8 mouse cellular contexts compared by ENCODE assay signal in genomic region chr2:122302574-122303241, GRCm38 (mm10). TPM values are rescaled to one million over a fixed set of nuclear protein-coding genes. Genes with fewer than 3 reads are reported as not detected.
A peak's percentile ranks its signal among the peaks of the same experiment; 100 is the strongest.
DNase-seq lines count a peak whose midpoint lies in the region; ATAC-seq and TF ChIP-seq lines count a peak whose summit lies in the region.

No protein-coding gene starts in this region.

- 9% methylated on average over 9 of the region's 9 CpGs for WGBS in bone marrow, adult 2 months
- WGBS in embryonic facial prominence, embryonic 14.5 days: 13% methylated on average over 9 of the region's 9 CpGs
- 12% methylated on average over 9 of the region's 9 CpGs for WGBS in hindbrain, postnatal 0 days
- 14% methylated on average over 9 of the region's 9 CpGs for WGBS in midbrain, embryonic 16.5 days

- no peak overlapping the region for H3K9ac ChIP-seq in embryonic facial prominence, embryonic 14.5 days (ENCODE audit: low read depth, low read length)
- no peak overlapping the region for H3K9ac ChIP-seq in hindbrain, postnatal 0 days (replicated peaks; ENCODE audit: low read length)
- H3K9ac ChIP-seq in midbrain, embryonic 16.5 days (ENCODE audit: low read depth, low read length): no peak overlapping the region

- no peak for ATAC-seq in embryonic facial prominence, embryonic 14.5 days (ENCODE audit: low read depth)
- ATAC-seq in hindbrain, postnatal 0 days: peak; percentile 57; the same call in 1 of the 2 replicates
- peak; percentile 66; the same call in 1 of the 2 replicates for ATAC-seq in midbrain, embryonic 16.5 days

- intact Hi-C loops in left cerebral cortex, postnatal 25 days (cut with DNase I): loop anchor here (1.0 to 5.0 kb wide), 2 partner anchors 75 to 108 kb away; no protein-coding TSS in a partner anchor

- H3K27me3 ChIP-seq in embryonic facial prominence, embryonic 14.5 days (replicated peaks; ENCODE audit: control insufficient read depth, insufficient read depth, low read length): peaks cover 84% of the 10 kb centered on the region
- peaks cover 26% of the 10 kb centered on the region for H3K27me3 ChIP-seq in hindbrain, postnatal 0 days (ENCODE audit: insufficient read depth, low read length)
- H3K27me3 ChIP-seq in midbrain, embryonic 16.5 days (ENCODE audit: control insufficient read depth, insufficient read depth, low read depth, low read length): peaks cover 35% of the 10 kb centered on the region
- peaks cover 2% of the 10 kb centered on the region; the same call in 1 of the 2 replicates for H3K27me3 ChIP-seq in splenic B cell, adult 2 months (ENCODE audit: control insufficient read depth, insufficient read depth, low read length, poor library complexity, severe bottlenecking)

- no peak overlapping the region for H3K4me3 ChIP-seq in bone marrow, adult 2 months (replicated peaks; ENCODE audit: control insufficient read depth, low read depth, low read length)
- H3K4me3 ChIP-seq in embryonic facial prominence, embryonic 14.5 days (ENCODE audit: low read depth, low read length): no peak overlapping the region
- H3K4me3 ChIP-seq in hindbrain, postnatal 0 days (ENCODE audit: low read length): peak overlapping the region; percentile 43; the same call in 1 of the 2 replicates
- no peak overlapping the region for H3K4me3 ChIP-seq in midbrain, embryonic 16.5 days (ENCODE audit: low read depth, low read length)

- no peak for TF ChIP-seq POLR2A in bone marrow, adult 2 months (IDR thresholded peaks at IDR 0.05; ENCODE audit: borderline replicate concordance, control insufficient read depth, low read depth, low read length)

- H3K4me2 ChIP-seq in embryonic facial prominence, embryonic 14.5 days (ENCODE audit: low read depth, low read length): peak overlapping the region; percentile 67; the same call in 1 of the 2 replicates
- H3K4me2 ChIP-seq in hindbrain, postnatal 0 days (ENCODE audit: low read depth, low read length): peak overlapping the region; percentile 89
- H3K4me2 ChIP-seq in midbrain, embryonic 16.5 days (ENCODE audit: low read length): peak overlapping the region; percentile 93; the same call in 1 of the 2 replicates

- DNase-seq in left cerebral cortex, adult 18-20 months (ENCODE audit: low spot score in 2 of 2): peak; percentile 64 to 69
- DNase-seq in left cerebral cortex, adult 11 months (ENCODE audit: low spot score): no peak
- peak; percentile 81 for DNase-seq in embryonic facial prominence, embryonic 14.5 days (ENCODE audit: low spot score)
- peak; percentile 88 for DNase-seq in hindbrain, postnatal 0 days (ENCODE audit: low spot score)
- peak; percentile 52 to 73 for DNase-seq in left cerebral cortex, postnatal 25 days (ENCODE audit: low spot score in 2 of 2)
- DNase-seq in splenic B cell, adult 2 months (ENCODE audit: low read depth, low spot score): peak; percentile 83

- H3K9me3 ChIP-seq in embryonic facial prominence, embryonic 14.5 days (ENCODE audit: control insufficient read depth, low read length): no peaks in the 10 kb centered on the region
- H3K9me3 ChIP-seq in hindbrain, postnatal 0 days (ENCODE audit: low read length): no peaks in the 10 kb centered on the region
- H3K9me3 ChIP-seq in midbrain, embryonic 16.5 days (replicated peaks; ENCODE audit: control insufficient read depth, low read length, poor library complexity, severe bottlenecking): no peaks in the 10 kb centered on the region

- peaks cover 5% of the 10 kb centered on the region for H3K4me1 ChIP-seq in bone marrow, adult 2 months (ENCODE audit: control insufficient read depth, insufficient read depth, low read length)
- H3K4me1 ChIP-seq in embryonic facial prominence, embryonic 14.5 days (ENCODE audit: control insufficient read depth, insufficient read depth, low read length): peaks cover 10% of the 10 kb centered on the region
- peaks cover 23% of the 10 kb centered on the region for H3K4me1 ChIP-seq in hindbrain, postnatal 0 days (ENCODE audit: insufficient read depth, low read length)
- peaks cover 28% of the 10 kb centered on the region for H3K4me1 ChIP-seq in midbrain, embryonic 16.5 days (ENCODE audit: control insufficient read depth, insufficient read depth, low read length)

- peak; percentile 86 for TF ChIP-seq CTCF in bone marrow, adult 2 months (IDR thresholded peaks at IDR 0.05; ENCODE audit: control insufficient read depth, insufficient read depth, low read length)
- peak; percentile 77 for TF ChIP-seq CTCF in hindbrain, postnatal 0 days (IDR thresholded peaks at IDR 0.05; ENCODE audit: low read depth)

- no peaks in the 10 kb centered on the region for H3K36me3 ChIP-seq in embryonic facial prominence, embryonic 14.5 days (ENCODE audit: control insufficient read depth, insufficient read depth, low read length)
- H3K36me3 ChIP-seq in hindbrain, postnatal 0 days (ENCODE audit: insufficient read depth, low read length): no peaks in the 10 kb centered on the region
- H3K36me3 ChIP-seq in midbrain, embryonic 16.5 days (ENCODE audit: control insufficient read depth, insufficient read depth, low read length): no peaks in the 10 kb centered on the region
- H3K36me3 ChIP-seq in splenic B cell, adult 2 months (ENCODE audit: control insufficient read depth, insufficient read depth, low read length, poor library complexity, severe bottlenecking): no peaks in the 10 kb centered on the region

- H3K27ac ChIP-seq in bone marrow, adult 2 months (ENCODE audit: control insufficient read depth, insufficient read depth, low read depth, low read length, poor library complexity): no peak overlapping the region
- no peak overlapping the region for H3K27ac ChIP-seq in embryonic facial prominence, embryonic 14.5 days (replicated peaks; ENCODE audit: low read depth, low read length)
- H3K27ac ChIP-seq in hindbrain, postnatal 0 days: no peak overlapping the region
- no peak overlapping the region for H3K27ac ChIP-seq in midbrain, embryonic 16.5 days (ENCODE audit: low read length)

RNA-seq across cellular contexts. Expression of gene Duoxa2, which starts 4.0 kb away (rescaled TPM):
- total RNA-seq in left cerebral cortex, adult 18-20 months (2021): not detected
- polyA plus RNA-seq in bone marrow, adult 2 months (2011; ENCODE audit: insufficient read depth, insufficient read length, low replicate concordance, missing spikeins): not detected in 2 replicates
- 0.71 TPM in 1 of 2 replicates, not detected in the other for polyA plus RNA-seq in embryonic facial prominence, embryonic 14.5 days (2014; fragmentation: Nextera tagmentation; extraction: Ambion mirVana)
- 0.37 and 0.93 TPM in 2 replicates for total RNA-seq in hindbrain, postnatal 0 days (2014; rRNA removed)
- 0.38 and 0.73 TPM in 2 replicates for polyA plus RNA-seq in hindbrain, postnatal 0 days (2015; fragmentation: Nextera tagmentation; extraction: Ambion mirVana)
- not detected for total RNA-seq in left cerebral cortex, postnatal 25 days (2021)
- 0.19 and 0.26 TPM in 2 replicates for polyA plus RNA-seq in midbrain, embryonic 16.5 days (2015; fragmentation: Nextera tagmentation; extraction: Ambion mirVana)

RNA-seq across cellular contexts. Expression of gene Duox2, which starts 4.5 kb away (rescaled TPM):
- not detected for total RNA-seq in left cerebral cortex, adult 18-20 months (2021)
- polyA plus RNA-seq in bone marrow, adult 2 months (2011; ENCODE audit: insufficient read depth, insufficient read length, low replicate concordance, missing spikeins): not detected in 2 replicates
- 0.04 and 0.14 TPM in 2 replicates for polyA plus RNA-seq in embryonic facial prominence, embryonic 14.5 days (2014; fragmentation: Nextera tagmentation; extraction: Ambion mirVana)
- 0.16 TPM in 1 of 2 replicates, not detected in the other for total RNA-seq in hindbrain, postnatal 0 days (2014; rRNA removed)
- polyA plus RNA-seq in hindbrain, postnatal 0 days (2015; fragmentation: Nextera tagmentation; extraction: Ambion mirVana): 0.05 TPM in 1 of 2 replicates, not detected in the other
- total RNA-seq in left cerebral cortex, postnatal 25 days (2021): under 1 TPM in 1 of 2 experiments, not detected in 1; 0.07 TPM
- 0.03 TPM in 1 of 2 replicates, not detected in the other for polyA plus RNA-seq in midbrain, embryonic 16.5 days (2015; fragmentation: Nextera tagmentation; extraction: Ambion mirVana)

RNA-seq across cellular contexts. Expression of gene Duoxa1, which starts 10.8 kb away (rescaled TPM):
- total RNA-seq in left cerebral cortex, adult 18-20 months (2021): under 1 TPM in 1 of 2 experiments, not detected in 1; 0.23 TPM
- not detected in 2 replicates for polyA plus RNA-seq in bone marrow, adult 2 months (2011; ENCODE audit: insufficient read depth, insufficient read length, low replicate concordance, missing spikeins)
- polyA plus RNA-seq in embryonic facial prominence, embryonic 14.5 days (2014; fragmentation: Nextera tagmentation; extraction: Ambion mirVana): 3.6 and 4.2 TPM in 2 replicates
- total RNA-seq in hindbrain, postnatal 0 days (2014; rRNA removed): not detected in 2 replicates
- 0.35 TPM in 2 replicates for polyA plus RNA-seq in hindbrain, postnatal 0 days (2015; fragmentation: Nextera tagmentation; extraction: Ambion mirVana)
- not detected for total RNA-seq in left cerebral cortex, postnatal 25 days (2021)
- 0.17 and 0.26 TPM in 2 replicates for polyA plus RNA-seq in midbrain, embryonic 16.5 days (2015; fragmentation: Nextera tagmentation; extraction: Ambion mirVana)

RNA-seq across cellular contexts. Expression of gene Duox1, which starts 12.8 kb away (rescaled TPM):
- not detected for total RNA-seq in left cerebral cortex, adult 18-20 months (2021)
- not detected in 2 replicates for polyA plus RNA-seq in bone marrow, adult 2 months (2011; ENCODE audit: insufficient read depth, insufficient read length, low replicate concordance, missing spikeins)
- polyA plus RNA-seq in embryonic facial prominence, embryonic 14.5 days (2014; fragmentation: Nextera tagmentation; extraction: Ambion mirVana): 0.34 and 0.67 TPM in 2 replicates
- 0.10 and 0.11 TPM in 2 replicates for total RNA-seq in hindbrain, postnatal 0 days (2014; rRNA removed)
- 0.10 and 0.14 TPM in 2 replicates for polyA plus RNA-seq in hindbrain, postnatal 0 days (2015; fragmentation: Nextera tagmentation; extraction: Ambion mirVana)
- total RNA-seq in left cerebral cortex, postnatal 25 days (2021): under 1 TPM in 1 of 2 experiments, not detected in 1; 0.07 TPM
- polyA plus RNA-seq in midbrain, embryonic 16.5 days (2015; fragmentation: Nextera tagmentation; extraction: Ambion mirVana): 0.07 and 0.11 TPM in 2 replicates
